Mouse (Mus musculus): ENCODE results near the gene Fau. TPM values are rescaled to one million over a fixed set of nuclear protein-coding genes. Genes with fewer than 3 reads are reported as not detected.
A peak's percentile ranks its signal among the peaks of the same experiment; 100 is the strongest.

Gene Fau
- polyA plus RNA-seq, 1 experiment from 2014 or later, result 1,123 TPM

GRCm38 (mm10) chr19:6058966-6059365 lies 1.3 kb downstream of the Fau start:
- CTCF ChIA-PET, result no interaction called here
- no peak for ATAC-seq
- H3K27me3 ChIP-seq, result no peaks in the 10 kb centered on the region
- POLR2A ChIA-PET, result interaction anchor here (0.6 to 1.3 kb wide), 5 partner anchors 16 to 369 kb away, joined by 3 to 6 read pairs (median 3); no protein-coding TSS in a partner anchor
- in situ Hi-C loops (cut with MboI; ENCODE audit: low pct_unique_long_range_greater_than_20kb), result no loop called here
- no peak for TF ChIP-seq CTCF (IDR thresholded peaks at IDR 0.05)
- DNase-seq (ENCODE audit: low read depth, low spot score), result no peak

GRCm38 (mm10) chr19:6061021-6061533 lies 3.4 kb downstream of the Fau start, which contains the start of gene Znhit2:
Znhit2 (plus strand) TSS chr19:6061192.
- DNase-seq (ENCODE audit: low read depth, low spot score) (peak; percentile 74), ATAC-seq (peak; percentile 78)
- ChIA-PET POLR2A (interaction anchor here (0.5 to 3.3 kb wide), 3 partner anchors 15 to 216 kb away, joined by 4 to 15 read pairs (median 5); partner anchors contain the start of gene Syvn1), CTCF (interaction anchor here (1.0 kb wide), 1 partner anchor 43 kb away, joined by 3 read pairs; no protein-coding TSS in a partner anchor)
- in situ Hi-C loops (cut with MboI; ENCODE audit: low pct_unique_long_range_greater_than_20kb), result no loop called here
- H3K27me3 ChIP-seq, result no peaks in the 10 kb centered on the region
- no peak for TF ChIP-seq CTCF (IDR thresholded peaks at IDR 0.05)

- ATAC-seq, result peak; percentile 13
Observed at GRCm38 (mm10) chr19:6061641-6062302, 4.1 kb downstream of the Fau start.

GRCm38 (mm10) chr19:6062418-6062817 lies 4.8 kb downstream of the Fau start:
- no peak for TF ChIP-seq CTCF (IDR thresholded peaks at IDR 0.05)
- ATAC-seq (no peak), DNase-seq (ENCODE audit: low read depth, low spot score) (no peak)
- CTCF ChIA-PET, result no interaction called here
- no peaks in the 10 kb centered on the region for H3K27me3 ChIP-seq
- in situ Hi-C loops (cut with MboI; ENCODE audit: low pct_unique_long_range_greater_than_20kb), result no loop called here
- POLR2A ChIA-PET, result interaction anchor here (1.1 to 3.3 kb wide), 2 partner anchors 16 to 195 kb away, joined by 3 to 15 read pairs; partner anchors contain the start of gene Syvn1

More at GRCm38 (mm10) chr19:6061641-6062302, 4.1 kb downstream of the Fau start:
- no peak for TF ChIP-seq CTCF (IDR thresholded peaks at IDR 0.05)
- ChIA-PET CTCF (interaction anchor here (1.0 kb wide), 1 partner anchor 44 kb away, joined by 3 read pairs; no protein-coding TSS in a partner anchor), POLR2A (interaction anchor here (1.1 to 3.3 kb wide), 2 partner anchors 15 to 196 kb away, joined by 3 to 15 read pairs; partner anchors contain the start of gene Syvn1)
- no peak for DNase-seq (ENCODE audit: low read depth, low spot score)
- H3K27me3 ChIP-seq, result no peaks in the 10 kb centered on the region
- in situ Hi-C loops (cut with MboI; ENCODE audit: low pct_unique_long_range_greater_than_20kb), result no loop called here

- H3K27me3 ChIP-seq, result no peaks in the 10 kb centered on the region
- ATAC-seq, result no peak
- no peak for DNase-seq (ENCODE audit: low read depth, low spot score)
- in situ Hi-C loops (cut with MboI; ENCODE audit: low pct_unique_long_range_greater_than_20kb), result no loop called here
- TF ChIP-seq CTCF (IDR thresholded peaks at IDR 0.05), result no peak
- ChIA-PET CTCF (no interaction called here), POLR2A (interaction anchor here (1.3 kb wide), 1 partner anchor 11 kb away, joined by 4 read pairs; no protein-coding TSS in a partner anchor)
Observed at GRCm38 (mm10) chr19:6063081-6063480, 5.4 kb downstream of the Fau start.

GRCm38 (mm10) chr19:6066571-6066970 lies 8.9 kb downstream of the Fau start:
- no peak for TF ChIP-seq CTCF (IDR thresholded peaks at IDR 0.05)
- ATAC-seq (no peak), DNase-seq (ENCODE audit: low read depth, low spot score) (no peak)
- POLR2A ChIA-PET, result interaction anchor here (0.6 to 1.6 kb wide), 6 partner anchors 10 to 161 kb away, joined by 3 to 6 read pairs (median 4); partner anchors contain the start of genes Capn1, Snx15 and Vps51
- CTCF ChIA-PET, result interaction anchor here (0.7 to 2.9 kb wide), 12 partner anchors 10 to 214 kb away, joined by 3 to 27 read pairs (median 5); partner anchors contain the start of genes Cdca5, Syvn1, Tmem262 and Vps51
- in situ Hi-C loops (cut with MboI; ENCODE audit: low pct_unique_long_range_greater_than_20kb), result no loop called here
- H3K27me3 ChIP-seq, result no peaks in the 10 kb centered on the region

- POLR2A ChIA-PET, result interaction anchor here (0.6 to 1.6 kb wide), 7 partner anchors 10 to 161 kb away, joined by 3 to 6 read pairs (median 4); partner anchors contain the start of genes Capn1, Snx15, Tmem262 and Vps51
- CTCF ChIA-PET, result interaction anchor here (0.7 to 2.9 kb wide), 14 partner anchors 10 to 214 kb away, joined by 3 to 27 read pairs (median 5); partner anchors contain the start of genes Arl2, Batf2, Cdca5 and Syvn1
- in situ Hi-C loops (cut with MboI; ENCODE audit: low pct_unique_long_range_greater_than_20kb), result no loop called here
Observed at GRCm38 (mm10) chr19:6067011-6067723, 9.5 kb downstream of the Fau start.

GRCm38 (mm10) chr19:6067724-6068415 lies 10.2 kb downstream of the Fau start, which contains the start of gene Tm7sf2:
Tm7sf2 (minus strand) TSS chr19:6068373.
- ATAC-seq (peak; percentile 58), DNase-seq (ENCODE audit: low read depth, low spot score) (no peak)
- in situ Hi-C loops (cut with MboI; ENCODE audit: low pct_unique_long_range_greater_than_20kb), result no loop called here
- POLR2A ChIA-PET, result interaction anchor here (1.6 kb wide), 2 partner anchors 9 to 12 kb away, joined by 5 to 6 read pairs; partner anchors contain the start of genes Tmem262 and Vps51
- CTCF ChIA-PET, result interaction anchor here (0.8 to 2.9 kb wide), 10 partner anchors 9 to 191 kb away, joined by 3 to 27 read pairs (median 6); partner anchors contain the start of genes Arl2, Batf2, Cdca5 and Tmem262
- TF ChIP-seq CTCF (IDR thresholded peaks at IDR 0.05), result no peak
- H3K27me3 ChIP-seq, result no peaks in the 10 kb centered on the region

More at GRCm38 (mm10) chr19:6067011-6067723, 9.5 kb downstream of the Fau start:
- H3K27me3 ChIP-seq, result no peaks in the 10 kb centered on the region
- DNase-seq (ENCODE audit: low read depth, low spot score) (no peak), ATAC-seq (peak; percentile 76)
- TF ChIP-seq CTCF (IDR thresholded peaks at IDR 0.05), result no peak

- no peak for ATAC-seq
- CTCF ChIA-PET, result interaction anchor here (2.9 kb wide), 1 partner anchor 8 kb away, joined by 27 read pairs; the partner anchor contains the start of gene Vps51
- no peak for TF ChIP-seq CTCF (IDR thresholded peaks at IDR 0.05)
- in situ Hi-C loops (cut with MboI; ENCODE audit: low pct_unique_long_range_greater_than_20kb), result no loop called here
- POLR2A ChIA-PET, result interaction anchor here (1.6 kb wide), 1 partner anchor 11 kb away, joined by 5 read pairs; the partner anchor contains the start of gene Tmem262
- no peak for DNase-seq (ENCODE audit: low read depth, low spot score)
- H3K27me3 ChIP-seq, result no peaks in the 10 kb centered on the region
Observed at GRCm38 (mm10) chr19:6068951-6069350, 11.3 kb downstream of the Fau start.
